Mouse (Mus musculus) thymus, adult 18-20 months (tissue): ENCODE results near the gene Axdnd1.
A peak's percentile ranks its signal among the peaks of the same experiment; 100 is the strongest.
"Not testable (repeated sequence)": the region's sequence is repeated elsewhere in the genome, so short reads cannot be mapped to it uniquely, and the experiment has no call there.

Source experiments
- DNase-seq, 2 experiments: peaks; one replicate each; pipeline ENCODE4 v3.0.0; 2022; ENCODE audit warnings: mixed read lengths in 2 of 2

Axdnd1 gene

DNA sequence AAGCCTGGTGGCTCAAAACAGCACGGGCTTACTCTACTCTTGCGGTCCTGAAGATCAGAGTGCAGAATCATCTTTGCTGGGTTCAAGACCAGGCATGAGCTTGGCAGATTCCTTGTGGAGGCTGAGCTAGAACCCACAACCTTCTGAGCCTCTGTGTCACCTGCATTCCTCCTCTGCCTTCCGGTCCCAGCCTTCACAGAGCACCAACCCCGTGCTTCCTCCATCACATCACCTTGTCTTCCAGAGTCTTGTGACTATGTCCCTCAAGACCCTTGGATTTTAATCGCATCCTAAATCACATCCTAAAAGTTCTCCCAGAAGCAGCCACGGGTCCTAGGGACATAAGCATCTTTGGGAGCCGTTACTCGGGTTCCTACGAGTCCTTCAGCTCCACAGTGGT, 97.8 kb downstream of the Axdnd1 start:
- no peak for DNase-seq

DNA sequence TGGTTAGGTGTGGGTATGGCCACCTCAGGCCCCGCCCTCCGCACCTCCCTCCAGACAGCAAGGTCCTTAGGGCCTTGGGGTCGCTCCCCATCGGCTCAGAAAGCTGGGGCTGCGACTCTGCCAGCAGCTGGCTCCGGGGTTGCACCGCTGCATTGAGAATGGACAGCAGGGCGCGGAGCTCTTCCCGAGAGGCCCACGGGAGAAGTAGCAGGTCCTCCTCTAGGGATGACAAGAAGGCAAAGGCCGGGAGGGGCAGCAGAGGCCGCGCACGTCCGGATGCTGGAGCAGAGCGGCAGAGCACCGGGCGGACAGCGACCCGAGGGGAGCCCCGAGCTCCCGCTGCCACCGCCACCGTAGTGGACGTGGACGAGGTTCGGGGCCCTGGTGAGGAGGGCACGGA, 110.3 kb downstream of the Axdnd1 start, which contains the start of gene Nphs2:
Nphs2 (plus strand) TSS at position 98 of the 400 bp plus-strand sequence.
- DNase-seq = peak in 1 of 2 experiments; percentile 14

DNA sequence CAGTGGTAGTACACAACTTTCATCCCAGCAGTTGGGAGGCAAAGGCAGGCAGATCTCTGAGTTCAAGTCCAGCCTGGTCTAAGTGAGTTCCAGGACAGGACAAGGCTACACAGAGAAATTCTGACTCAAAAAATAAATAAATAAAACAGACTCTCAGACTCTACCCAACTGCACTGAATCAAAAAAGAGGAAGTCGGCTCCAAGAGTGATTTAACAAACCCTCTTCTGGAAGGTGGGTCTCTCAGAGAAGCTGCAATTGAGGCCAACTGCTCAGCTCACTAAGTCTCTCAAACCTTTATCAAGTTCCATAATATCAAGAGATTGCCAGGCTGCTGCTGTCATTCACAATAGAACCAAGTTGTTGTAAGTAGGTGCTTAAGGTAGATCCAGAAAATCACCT, 112.4 kb downstream of the Axdnd1 start:
- no peak for DNase-seq

GRCm38 (mm10) chr1:156302911-156303749, 117.8 kb downstream of the Axdnd1 start, which contains the start of gene Tdrd5:
Tdrd5 (minus strand) TSS chr1:156303664.
- peak; percentile 56 for DNase-seq

DNA sequence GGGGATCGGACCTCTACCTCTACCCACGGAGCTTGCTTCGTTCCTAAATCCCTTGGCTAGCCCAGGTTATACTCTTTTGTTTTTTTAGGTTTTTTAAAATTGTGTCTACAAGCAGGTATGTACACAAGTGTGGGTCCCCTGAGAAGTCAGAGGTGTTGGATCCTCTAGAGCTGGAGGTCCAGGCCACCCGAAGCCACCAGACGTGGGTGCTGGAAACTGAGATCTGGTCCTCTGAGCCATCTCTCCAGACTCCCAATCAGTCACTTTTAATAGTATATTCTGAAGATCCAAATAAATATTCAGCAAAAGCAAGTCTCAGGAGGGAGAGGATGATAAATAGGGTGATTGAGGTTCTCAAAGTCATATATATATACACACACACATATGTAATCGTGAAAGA, 130.9 kb downstream of the Axdnd1 start:
- DNase-seq = no peak

DNA sequence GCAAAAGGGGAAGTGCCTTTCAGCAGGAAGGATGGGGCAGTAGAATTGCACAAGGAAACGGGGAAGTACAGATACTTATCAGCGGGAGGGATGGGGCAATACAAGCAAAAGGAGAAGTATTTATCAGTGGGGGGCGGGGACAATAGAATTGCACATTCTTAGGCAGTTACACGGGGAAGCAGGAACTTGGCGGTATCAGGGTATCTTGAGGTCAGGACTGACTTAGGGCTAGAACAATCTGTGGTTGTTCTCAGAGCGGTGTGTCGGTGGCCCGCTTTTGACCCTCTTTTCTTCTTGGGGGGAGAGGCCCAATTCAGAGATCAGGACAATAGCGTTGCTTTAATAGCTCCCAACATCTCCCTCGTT, 131.8 kb downstream of the Axdnd1 start:
- not testable (repeated sequence) for DNase-seq

DNA sequence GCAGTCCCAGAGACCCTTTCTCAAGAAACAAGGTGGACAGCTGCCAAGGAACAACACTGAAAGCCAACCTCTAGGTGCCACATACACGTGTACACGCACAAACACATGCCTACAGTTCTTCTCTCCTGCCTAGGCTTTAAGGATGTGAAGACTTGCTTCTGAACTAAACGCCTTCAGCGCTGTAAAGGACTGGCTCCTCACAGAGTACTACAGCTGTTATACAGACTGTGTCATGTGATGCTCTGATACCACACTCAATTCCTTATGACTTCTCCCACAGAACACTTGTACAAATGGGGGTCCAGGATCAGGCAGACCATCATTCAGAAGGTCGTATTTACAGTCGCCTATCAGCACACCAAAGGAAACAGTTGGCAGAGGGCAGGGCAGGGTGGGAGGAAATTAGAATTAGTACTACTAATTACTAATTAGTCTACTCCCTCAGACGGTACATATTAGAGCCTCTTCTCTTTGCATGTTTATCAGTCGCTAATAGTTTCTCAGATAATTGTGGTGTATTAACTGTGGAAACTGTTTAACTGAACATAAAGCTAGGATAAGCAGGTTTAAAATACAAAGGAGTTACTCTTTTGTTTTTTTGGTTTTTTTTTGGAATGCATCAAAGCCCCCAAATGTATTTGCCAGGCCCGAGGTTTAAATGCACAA, 132.3 kb downstream of the Axdnd1 start:
- DNase-seq = no peak

GRCm38 (mm10) chr1:156285541-156285896, 135.4 kb downstream of the Axdnd1 start:
- DNase-seq = no peak

DNA sequence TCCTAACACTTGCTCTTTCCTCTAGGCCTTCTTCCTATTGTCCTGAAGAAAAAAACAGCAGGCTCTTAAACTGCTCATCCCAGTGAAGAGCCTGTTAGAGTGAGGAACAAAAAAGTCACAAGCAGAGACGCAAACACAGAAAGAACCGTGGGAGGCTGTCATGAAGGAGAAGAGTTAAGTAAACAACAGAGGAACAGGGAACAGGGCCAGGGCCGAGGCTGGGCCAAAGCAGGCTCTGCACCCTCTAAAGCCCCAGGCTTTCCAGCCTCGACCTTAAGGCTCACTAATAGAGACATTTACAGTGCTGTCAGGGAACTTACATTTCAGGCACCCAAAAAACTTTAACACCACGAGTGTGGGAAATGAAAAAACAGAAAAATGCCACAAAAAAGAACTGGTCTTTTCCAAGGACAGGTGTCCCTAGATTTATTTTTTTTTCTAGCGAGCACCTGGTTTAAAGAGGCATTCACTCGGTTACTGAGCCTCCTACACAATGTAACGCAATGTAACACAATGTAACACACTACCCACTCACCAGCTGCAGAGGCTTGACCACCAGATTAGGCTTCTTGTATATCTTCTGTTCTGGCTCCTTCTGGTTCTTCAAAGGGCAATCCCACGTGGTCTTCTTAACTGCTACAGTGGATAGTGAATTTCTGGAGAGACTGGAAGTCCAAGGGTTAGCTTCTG, 136.0 kb downstream of the Axdnd1 start:
- no peak for DNase-seq

DNA sequence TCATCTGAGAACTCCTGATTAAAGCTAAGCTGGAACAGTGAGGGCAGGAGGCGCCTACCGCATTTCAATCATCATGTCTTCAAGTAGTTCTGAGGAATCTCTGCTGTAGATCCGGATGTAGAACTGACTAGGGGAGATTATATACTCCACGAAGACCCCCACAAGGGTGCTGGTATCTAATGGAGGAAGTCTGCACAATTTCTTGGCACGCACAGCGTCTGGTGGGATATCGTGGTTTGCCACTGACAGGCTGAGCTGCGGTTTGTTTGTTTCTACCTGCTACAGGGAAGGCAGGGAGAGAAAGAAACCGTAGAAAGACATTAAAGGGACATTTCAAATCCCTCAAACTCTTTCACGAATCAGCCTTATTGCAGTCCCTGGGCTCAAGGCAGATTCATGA, 136.8 kb downstream of the Axdnd1 start:
- peak in 1 of 2 experiments; percentile 31 for DNase-seq

- DNase-seq = peak; percentile 30 to 44
Measured at GRCm38 (mm10) chr1:156280131-156280530, 140.8 kb downstream of the Axdnd1 start.

DNA sequence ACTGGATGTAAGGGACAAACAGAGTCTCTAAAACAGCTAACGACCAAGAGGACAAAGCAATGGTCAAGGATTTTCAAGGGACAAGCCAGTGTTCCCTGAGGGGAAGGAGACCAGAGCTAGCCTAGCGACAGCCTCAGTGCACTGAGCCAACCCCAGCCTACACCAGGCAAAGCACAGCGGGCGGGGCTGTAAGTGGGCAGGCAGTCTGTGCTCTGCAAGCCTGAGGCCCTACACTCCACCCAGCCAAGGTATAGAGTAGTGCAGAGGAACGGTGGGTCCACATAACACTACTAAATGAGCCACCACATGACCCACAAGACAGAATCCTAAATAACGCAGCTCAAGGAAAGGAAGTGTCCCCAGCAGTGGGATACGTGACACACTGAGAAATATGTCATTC, 147.3 kb downstream of the Axdnd1 start:
- DNase-seq = no peak
